Mouse (Mus musculus) CH12.LX (cell line): ENCODE data around the gene Pgc. TPM values are rescaled to one million over a fixed set of nuclear protein-coding genes. Genes with fewer than 3 reads are reported as not detected.

ENCODE experiments used
- DNase-seq: peaks from one replicate; pipeline ENCODE4 v3.0.0-alpha.2; 2013; ENCODE audit errors: extremely low read depth
- H3K27ac ChIP-seq: 2 replicates; pipeline ENCODE4 v1.5.1; 2012; ENCODE audit warnings: low read depth, mild to moderate bottlenecking, control low read depth, moderate library complexity; ENCODE audit not compliant: insufficient read depth
- H3K27me3 ChIP-seq: replicated peaks from 2 replicates; pipeline ENCODE3; 2012; ENCODE audit warnings: inconsistent platforms
- H3K36me3 ChIP-seq, 2 experiments: replicated peaks in 1 of 2; 2 replicates each; pipeline versions ENCODE3 to v1.6.1; 2012; ENCODE audit warnings: inconsistent platforms in 1 of 2, low read length in 1 of 2, mild to moderate bottlenecking in 1 of 2, mixed read lengths in 1 of 2, moderate library complexity in 1 of 2; ENCODE audit not compliant: control insufficient read depth in 1 of 2, insufficient read depth in 1 of 2
- H3K4me1 ChIP-seq, 2 experiments: 2 replicates each; pipeline ENCODE4 v1.6.1; 2012; ENCODE audit warnings: inconsistent platforms in 1 of 2, moderate library complexity in 1 of 2; ENCODE audit not compliant: insufficient read depth in 2 of 2, control insufficient read depth in 1 of 2
- H3K4me2 ChIP-seq: 2 replicates; pipeline ENCODE4 v1.6.1; 2012; ENCODE audit warnings: low read depth, mild to moderate bottlenecking, control low read depth; ENCODE audit not compliant: poor library complexity, insufficient read depth, severe bottlenecking
- H3K4me3 ChIP-seq, 3 experiments: fragments of 150-350 bp in 1 of 3; sonication (generic) in 1 of 3; replicated peaks in 1 of 3; 2 replicates each; pipeline versions ENCODE3 to v1.5.1; 2011 to 2012; ENCODE audit warnings: low read depth in 2 of 3, low read length in 2 of 3, mild to moderate bottlenecking in 2 of 3, moderate library complexity in 2 of 3, control low read depth in 1 of 3, improper control_type of control experiment in 1 of 3, inconsistent platforms in 1 of 3, mixed read lengths in 1 of 3; ENCODE audit not compliant: poor library complexity in 1 of 3
- H3K79me2 ChIP-seq: replicated peaks from 2 replicates; pipeline ENCODE4 v1.6.1; 2012; ENCODE audit warnings: mild to moderate bottlenecking, moderate library complexity; ENCODE audit not compliant: control insufficient read depth, poor library complexity, insufficient read depth, severe bottlenecking; ENCODE audit errors: extremely low read depth
- H3K9ac ChIP-seq: 2 replicates; pipeline ENCODE4 v1.6.1; 2012; ENCODE audit warnings: low read depth, mild to moderate bottlenecking, control low read depth, moderate library complexity; ENCODE audit not compliant: insufficient read depth
- H3K9me3 ChIP-seq: replicated peaks from 2 replicates; pipeline ENCODE3; 2012; ENCODE audit warnings: low read length, inconsistent platforms, mixed read lengths
- BHLHE40 ChIP-seq: IDR thresholded peaks from 2 replicates; pipeline ENCODE4 v1.6.1; 2011; ENCODE audit warnings: mild to moderate bottlenecking, low read depth, low read length, improper control_type of control experiment
- CHD1 ChIP-seq: IDR thresholded peaks from 2 replicates; pipeline ENCODE4 v1.6.1; 2012; ENCODE audit warnings: low read depth, low read length, improper control_type of control experiment, inconsistent platforms
- CHD2 ChIP-seq: IDR thresholded peaks from 2 replicates; pipeline ENCODE4 v1.6.1; 2011; ENCODE audit warnings: low read length, improper control_type of control experiment
- CTCF ChIP-seq, 2 experiments: IDR thresholded peaks in 1 of 2; conservative IDR thresholded peaks in 1 of 2; 2 replicates each; pipeline ENCODE4 v1.5.1; 2011 to 2012; ENCODE audit warnings: low read depth in 2 of 2, low read length in 2 of 2, improper control_type of control experiment in 1 of 2, inconsistent platforms in 1 of 2, mild to moderate bottlenecking in 1 of 2, moderate library complexity in 1 of 2
- E2F4 ChIP-seq: IDR thresholded peaks from 2 replicates; pipeline ENCODE4 v1.6.1; 2011; ENCODE audit warnings: low read depth, low read length, improper control_type of control experiment; ENCODE audit not compliant: insufficient replicate concordance
- EP300 ChIP-seq: IDR thresholded peaks from 2 replicates; pipeline ENCODE4 v1.6.1; 2011; ENCODE audit warnings: low read length, improper control_type of control experiment
- ETS1 ChIP-seq: conservative IDR thresholded peaks from 2 replicates; pipeline ENCODE4 v1.6.1; 2012; ENCODE audit warnings: low read depth, mild to moderate bottlenecking, inconsistent platforms, low read length, improper control_type of control experiment, moderate library complexity
- HCFC1 ChIP-seq: IDR thresholded peaks from 2 replicates; pipeline ENCODE4 v1.6.1; 2012; ENCODE audit warnings: low read depth, mild to moderate bottlenecking, inconsistent platforms, low read length, improper control_type of control experiment
- KAT2A ChIP-seq: IDR thresholded peaks from 2 replicates; pipeline ENCODE4 v1.6.1; 2012; ENCODE audit warnings: low read length, improper control_type of control experiment, inconsistent platforms; ENCODE audit not compliant: insufficient replicate concordance
- MAFK ChIP-seq: IDR thresholded peaks from 2 replicates; pipeline ENCODE4 v1.6.1; 2011; ENCODE audit warnings: low read length, improper control_type of control experiment; ENCODE audit not compliant: insufficient replicate concordance
- MAZ ChIP-seq: IDR thresholded peaks from 2 replicates; pipeline ENCODE4 v1.6.1; 2012; ENCODE audit warnings: low read depth, mild to moderate bottlenecking, inconsistent platforms, low read length, improper control_type of control experiment, moderate library complexity
- MEF2A ChIP-seq: IDR thresholded peaks from 2 replicates; pipeline ENCODE4 v1.6.1; 2014; ENCODE audit warnings: low read depth, mild to moderate bottlenecking, inconsistent platforms, low read length, improper control_type of control experiment, borderline replicate concordance
- NELFE ChIP-seq: IDR thresholded peaks from 2 replicates; pipeline ENCODE4 v1.6.1; 2011; ENCODE audit warnings: low read depth, low read length, improper control_type of control experiment
- NRF1 ChIP-seq: IDR thresholded peaks from 2 replicates; pipeline ENCODE4 v1.6.1; 2014; ENCODE audit warnings: low read depth, mild to moderate bottlenecking, inconsistent platforms, low read length, improper control_type of control experiment, moderate library complexity
- POLR2A ChIP-seq: IDR thresholded peaks from 2 replicates; pipeline ENCODE4 v1.6.1; 2011; ENCODE audit warnings: low read depth, mild to moderate bottlenecking, improper control_type of control experiment, low read length
- RAD21 ChIP-seq: IDR thresholded peaks from 2 replicates; pipeline ENCODE4 v1.6.1; 2011; ENCODE audit warnings: low read depth, mild to moderate bottlenecking, low read length, improper control_type of control experiment, moderate library complexity
- RCOR1 ChIP-seq: conservative IDR thresholded peaks from 2 replicates; pipeline ENCODE4 v1.6.1; 2012; ENCODE audit warnings: low read depth, mild to moderate bottlenecking, inconsistent platforms, low read length, improper control_type of control experiment
- SMC3 ChIP-seq: IDR thresholded peaks from 2 replicates; pipeline ENCODE4 v1.6.1; 2011; ENCODE audit warnings: low read depth, low read length, improper control_type of control experiment
- TBP ChIP-seq: conservative IDR thresholded peaks from 2 replicates; pipeline ENCODE4 v1.6.1; 2011; ENCODE audit warnings: low read depth, low read length, improper control_type of control experiment
- TCF12 ChIP-seq: IDR thresholded peaks from 2 replicates; pipeline ENCODE4 v1.6.1; 2014; ENCODE audit warnings: low read depth, mild to moderate bottlenecking, inconsistent platforms, low read length, improper control_type of control experiment
- USF2 ChIP-seq: conservative IDR thresholded peaks from 2 replicates; pipeline ENCODE4 v1.6.1; 2011; ENCODE audit warnings: low read depth, low read length, improper control_type of control experiment
- ZC3H11A ChIP-seq: IDR thresholded peaks from 2 replicates; pipeline ENCODE4 v1.6.1; 2012; ENCODE audit warnings: low read depth, mild to moderate bottlenecking, inconsistent platforms, low read length, improper control_type of control experiment
- ZNF384 ChIP-seq: IDR thresholded peaks from 2 replicates; pipeline ENCODE4 v1.6.1; 2012; ENCODE audit warnings: low read depth, low read length, improper control_type of control experiment, inconsistent platforms
- dilution Hi-C: fragments of 300-500 bp; cut with MboI; formaldehyde crosslinking; loops from 2 replicates; pipeline ENCODE4 v1.14.3; 2020; ENCODE audit warnings: low sequenced_read_pairs; ENCODE audit not compliant: extremely low pct_unique_long_range_greater_than_20kb, extremely low pct_ligation_motif_present
- in situ Hi-C: fragments of 300-500 bp; cut with MboI; formaldehyde crosslinking; loops from 3 replicates; pipeline ENCODE4 v1.14.3; 2019; ENCODE audit warnings: low sequenced_read_pairs, low pct_ligation_motif_present, low pct_unique_long_range_greater_than_20kb, mixed read lengths
- polyA plus RNA-seq: library from polyadenylated mRNA; unstranded; fragments of >175 nt; gene quantifications from 2 replicates; pipeline ENCODE4 v1.2.1, GENCODE M21; 2012; ENCODE audit warnings: low read depth; ENCODE audit not compliant: insufficient read length
- total RNA-seq, 2 experiments: library from RNA; depleted of rRNA; stranded (reverse); fragments of 300-350 nt in 1 of 2; fragments of >200 nt in 1 of 2; gene quantifications; 2 replicates each; pipeline ENCODE4 v1.2.3; 2012 to 2014

Gene Pgc
- total and polyA plus RNA-seq, 3 experiments, result not detected

GRCm38 (mm10) chr17:47694503-47695336 lies 31.9 kb upstream of the Pgc start, which contains the start of gene Prickle4 (continued):
- TF ChIP-seq BHLHE40 (no peak), USF2 (no peak), ETS1 (no peak)

DNA sequence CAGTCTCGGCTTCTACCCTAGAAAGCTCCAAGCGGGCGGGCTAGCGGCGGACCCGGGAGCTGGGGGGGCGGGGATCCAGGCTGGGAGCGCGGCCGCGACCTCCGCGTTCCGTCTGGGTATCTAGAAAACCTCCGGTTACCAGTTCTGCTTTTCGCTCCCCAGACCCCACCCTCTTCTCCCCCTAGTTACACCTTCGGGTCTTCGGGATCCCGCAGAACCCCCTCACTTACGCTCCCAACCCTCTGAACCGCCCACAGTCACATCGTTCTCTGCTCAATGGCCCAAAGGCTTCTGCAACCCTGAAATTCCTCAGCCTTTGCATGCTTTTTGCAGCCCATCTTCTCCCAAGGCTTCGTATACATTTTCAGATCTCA lies 31.3 kb upstream of the Pgc start:
- no peak for TF ChIP-seq USF2
- TF ChIP-seq TCF12, result no peak
- TF ChIP-seq POLR2A, result no peak
- no peak for TF ChIP-seq HCFC1
- TF ChIP-seq E2F4, result no peak
- H3K4me2 ChIP-seq, result peak overlapping the region; percentile 83
- H3K27ac ChIP-seq, result no peak overlapping the region
- peaks cover 0 to 12% of the 10 kb centered on the region in 2 experiments; a peak in 2 of 4 replicates for H3K4me1 ChIP-seq
- peak overlapping the region; percentile 98 for H3K9ac ChIP-seq
- no peak for DNase-seq
- H3K4me3 ChIP-seq, result peak overlapping the region; percentile 34 to 74 (median 61)
- H3K79me2 ChIP-seq, result no peaks in the 10 kb centered on the region
- in situ Hi-C loops, result no loop called here
- no peaks in the 10 kb centered on the region for H3K9me3 ChIP-seq
- dilution Hi-C loops, result no loop called here
- H3K36me3 ChIP-seq, result peaks cover 0 to 4% of the 10 kb centered on the region in 2 experiments
- H3K27me3 ChIP-seq, result peaks cover 71% of the 10 kb centered on the region

DNA sequence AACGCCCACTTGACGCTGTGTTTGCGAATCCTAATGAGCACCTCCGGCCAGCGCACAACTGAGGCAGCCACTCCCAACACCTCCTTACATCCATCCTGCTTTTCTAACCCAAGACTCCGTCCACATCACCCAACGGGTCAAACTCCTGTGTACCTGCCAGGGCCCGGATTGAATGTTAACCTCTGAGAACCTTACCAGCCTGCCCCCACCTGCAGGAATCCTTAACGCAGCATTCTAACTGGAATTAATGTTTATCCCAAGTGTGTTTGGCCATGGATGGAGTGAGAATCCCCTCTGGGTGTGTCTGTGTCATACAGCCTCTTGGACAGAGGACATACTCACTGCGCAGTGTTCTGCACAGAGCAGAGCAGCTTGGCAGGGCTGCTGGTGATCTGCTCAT lies 28.5 kb upstream of the Pgc start:
- Histone ChIP-seq H3K27ac (no peak overlapping the region), H3K27me3 (peaks cover 45% of the 10 kb centered on the region)
- DNase-seq, result no peak

DNA sequence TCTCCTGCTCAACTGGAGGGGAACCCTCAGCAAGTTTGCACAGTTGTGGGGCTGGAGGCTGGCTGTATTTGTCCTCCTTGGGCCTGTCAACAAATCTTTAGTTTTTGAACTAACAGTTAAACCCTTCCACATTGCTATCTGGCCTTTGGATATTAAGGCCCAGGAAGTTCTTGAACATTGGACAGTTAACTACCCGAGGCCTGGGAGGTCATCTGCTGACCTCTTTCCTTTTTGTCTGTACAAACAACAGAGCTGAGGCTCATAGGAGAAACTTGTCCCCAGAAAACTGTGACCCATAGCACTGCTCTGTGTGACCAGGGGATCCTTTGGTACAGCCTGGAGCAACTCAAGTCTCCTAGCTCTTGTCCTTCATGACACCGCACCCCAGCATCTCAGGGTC lies 27.6 kb upstream of the Pgc start:
- DNase-seq, result no peak
- Histone ChIP-seq H3K4me3 (no peak overlapping the region), H3K4me2 (no peak overlapping the region), H3K27me3 (peaks cover 37% of the 10 kb centered on the region), H3K4me1 (peaks cover 0 to 8% of the 10 kb centered on the region in 2 experiments; a peak in 2 of 4 replicates), H3K36me3 (peaks cover 2 to 15% of the 10 kb centered on the region in 2 experiments), H3K27ac (no peak overlapping the region), H3K9ac (no peak overlapping the region), H3K79me2 (no peaks in the 10 kb centered on the region), H3K9me3 (no peaks in the 10 kb centered on the region)
- in situ Hi-C loops, result no loop called here
- dilution Hi-C loops, result no loop called here
- TF ChIP-seq RCOR1, result no peak
- TF ChIP-seq TCF12, result no peak
- no peak for TF ChIP-seq ZC3H11A
- no peak for TF ChIP-seq MAZ
- TF ChIP-seq ZNF384, result no peak
- no peak for TF ChIP-seq CHD1
- TF ChIP-seq MEF2A, result no peak
- no peak for TF ChIP-seq NELFE
- no peak for TF ChIP-seq CHD2
- no peak for TF ChIP-seq KAT2A
- no peak for TF ChIP-seq EP300
- TF ChIP-seq RAD21, result no peak
- no peak for TF ChIP-seq TBP
- no peak for TF ChIP-seq CTCF (conservative IDR thresholded peaks at IDR 0.05 in 1 of 2, IDR thresholded peaks at IDR 0.05 in 1 of 2; ENCODE audit: low read depth in 2 of 2, low read length in 2 of 2)
- no peak for TF ChIP-seq SMC3

More for the DNA sequence above, 28.5 kb upstream of the Pgc start:
- H3K9me3 ChIP-seq, result no peaks in the 10 kb centered on the region
- no peak overlapping the region for H3K4me3 ChIP-seq
- peaks cover 2 to 13% of the 10 kb centered on the region in 2 experiments for H3K36me3 ChIP-seq
- H3K9ac ChIP-seq, result no peak overlapping the region
- dilution Hi-C loops (no loop called here), in situ Hi-C loops (no loop called here)
- no peak overlapping the region for H3K4me2 ChIP-seq
- H3K79me2 ChIP-seq, result no peaks in the 10 kb centered on the region
- TF ChIP-seq EP300 (no peak), NRF1 (no peak), ZNF384 (no peak), MAFK (no peak), RAD21 (no peak), POLR2A (no peak), RCOR1 (no peak)
- H3K4me1 ChIP-seq, result peaks cover 0 to 8% of the 10 kb centered on the region in 2 experiments; a peak in 2 of 4 replicates
